Mouse (Mus musculus): Measurements from ENCODE around the gene Neurog3.

The Neurog3 gene

GRCm38 (mm10) chr10:62135696-62136470 is 3.0 kb downstream of the Neurog3 start:
- DNase-seq (ENCODE audit: extremely low read depth, low read depth, low spot score) = no peak

- DNase-seq (ENCODE audit: extremely low read depth, low read depth, low spot score) = no peak
Observed at GRCm38 (mm10) chr10:62137150-62137549, 4.3 kb downstream of the Neurog3 start.

DNA sequence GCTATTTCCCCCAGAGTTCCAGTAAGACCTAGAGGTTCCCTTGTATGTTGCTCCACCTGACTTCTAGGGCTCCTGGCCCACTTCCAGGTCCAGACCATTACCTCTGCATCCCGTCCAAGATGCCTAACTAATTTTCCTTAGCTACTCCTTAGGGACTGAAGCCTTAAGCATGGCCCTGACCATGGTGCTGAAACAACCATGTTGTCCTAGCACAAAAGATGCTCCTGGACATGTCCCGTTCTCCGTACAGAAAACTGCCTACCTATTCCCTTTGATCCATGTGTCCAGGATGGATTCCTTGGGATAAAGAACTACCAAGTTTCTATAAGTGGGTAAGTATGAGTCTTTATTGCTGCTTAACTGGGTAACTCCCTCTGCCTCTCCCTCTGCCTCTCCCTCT is 5.2 kb downstream of the Neurog3 start:
- DNase-seq (ENCODE audit: extremely low read depth, low read depth, low spot score) = no peak

DNA sequence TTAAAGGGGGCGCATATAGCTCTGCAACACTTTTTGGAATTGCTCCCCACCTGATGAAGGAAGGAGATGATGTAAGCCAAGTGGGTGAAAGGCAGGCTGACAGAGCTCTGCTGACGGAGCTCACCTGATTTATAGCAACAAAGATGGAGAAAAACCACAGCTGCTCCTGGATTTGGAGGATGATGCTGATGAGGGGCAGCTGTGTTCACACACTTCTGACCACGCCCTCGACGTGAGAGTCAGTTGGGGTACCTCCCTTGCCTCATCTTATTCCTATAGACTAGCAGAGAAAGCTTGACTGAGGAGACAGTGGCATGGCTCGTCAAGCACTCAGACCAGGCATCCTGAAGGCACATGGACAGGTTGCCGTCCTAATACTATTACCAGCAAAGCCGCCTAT is 10.9 kb downstream of the Neurog3 start, which contains the start of gene Fam241b:
Gene Fam241b, minus strand, starts transcription at position 101 of the 400 bp plus-strand sequence.
- no peak for DNase-seq (ENCODE audit: extremely low read depth, low read depth, low spot score)

DNA sequence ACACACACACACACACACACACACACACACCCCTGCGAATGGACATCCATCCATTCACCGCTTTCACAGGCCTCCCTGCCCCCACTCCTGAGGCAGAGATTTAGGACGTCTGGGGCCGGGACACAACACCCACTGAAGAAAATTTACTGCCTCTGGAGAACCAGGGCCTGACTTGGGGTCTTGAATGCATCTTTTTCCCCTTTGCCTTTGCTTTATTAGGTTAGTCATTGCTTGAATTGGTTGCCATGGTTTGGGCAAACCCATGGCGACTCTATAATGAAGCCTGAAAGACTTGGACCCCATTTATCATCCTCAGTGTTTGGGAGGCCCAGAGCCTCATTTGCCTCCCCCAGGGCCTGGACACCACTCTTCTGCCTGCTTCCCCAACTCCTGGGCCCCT is 13.1 kb downstream of the Neurog3 start:
- DNase-seq (ENCODE audit: extremely low read depth, low read depth, low spot score) = no peak

DNA sequence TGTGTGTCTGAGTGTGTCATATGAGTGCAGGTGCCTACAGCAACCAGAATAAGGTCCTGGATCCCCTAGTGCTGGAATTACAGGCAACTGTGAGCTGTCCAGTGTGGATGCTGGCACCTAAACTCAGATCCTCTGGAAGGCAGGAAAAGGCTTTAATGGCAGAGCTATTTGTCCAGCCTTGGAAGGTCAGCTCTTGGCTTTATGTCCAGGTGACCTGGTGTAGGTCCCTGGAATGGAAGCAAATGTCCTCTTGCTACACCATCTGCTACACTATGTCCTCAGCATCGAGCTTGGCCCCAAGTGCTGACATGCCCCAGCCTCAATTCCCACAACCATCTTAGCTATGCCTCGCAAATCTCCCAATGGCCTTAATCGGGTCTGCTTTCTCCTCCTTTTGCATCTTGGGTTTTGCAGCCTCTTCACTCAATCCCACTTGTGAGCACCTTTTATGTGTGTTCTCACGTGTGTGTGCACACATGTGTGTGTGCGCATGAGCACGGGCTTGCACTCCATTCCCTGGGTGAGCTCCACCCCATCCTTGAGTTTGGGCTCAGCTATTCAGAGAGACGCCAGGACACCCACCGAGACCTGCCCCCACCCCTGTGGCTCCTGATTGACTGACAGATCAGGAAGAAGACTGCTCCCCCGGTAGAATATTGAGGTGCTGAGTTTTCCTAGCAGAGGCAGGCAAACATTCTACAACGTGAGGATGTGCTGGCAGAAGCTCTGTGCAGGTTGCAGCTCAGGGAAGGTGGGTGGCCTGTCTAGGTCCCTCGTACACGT is 14.8 kb downstream of the Neurog3 start:
- no peak for DNase-seq (ENCODE audit: extremely low read depth, low read depth, low spot score)

- no peak for DNase-seq (ENCODE audit: extremely low read depth, low read depth, low spot score)
Observed at GRCm38 (mm10) chr10:62149929-62150328, 17.0 kb downstream of the Neurog3 start.

DNA sequence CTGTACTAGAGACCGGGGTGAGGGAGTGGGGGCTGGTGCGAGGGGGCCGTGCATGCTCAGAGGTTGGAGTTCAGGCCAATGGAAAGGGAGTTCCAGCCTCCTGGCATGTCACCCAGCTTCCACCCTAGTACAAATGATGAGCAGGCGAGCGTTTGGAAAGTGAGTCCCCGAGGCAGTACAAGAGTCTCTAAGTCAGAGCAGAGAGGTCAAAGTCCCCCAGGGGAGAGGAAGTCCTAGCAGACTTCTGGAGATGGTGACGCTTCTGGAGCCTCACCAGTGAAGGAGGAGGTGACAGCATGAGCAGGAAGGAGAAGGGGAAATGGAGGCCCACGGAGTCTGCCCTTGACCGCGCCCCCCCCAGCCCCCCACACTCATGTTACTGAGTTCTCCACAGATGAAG is 29.5 kb downstream of the Neurog3 start:
- no peak for DNase-seq (ENCODE audit: extremely low read depth, low read depth, low spot score)

GRCm38 (mm10) chr10:62172841-62173553 is 40.1 kb downstream of the Neurog3 start:
- DNase-seq (ENCODE audit: extremely low read depth, low read depth, low spot score) = no peak

- no peak for DNase-seq (ENCODE audit: extremely low read depth, low read depth, low spot score)
Observed at GRCm38 (mm10) chr10:62173941-62174448, 41.1 kb downstream of the Neurog3 start.

- no peak for DNase-seq (ENCODE audit: extremely low read depth, low read depth, low spot score)
Observed at GRCm38 (mm10) chr10:62174533-62175313, 41.8 kb downstream of the Neurog3 start.

GRCm38 (mm10) chr10:62179944-62180343 is 47.1 kb downstream of the Neurog3 start:
- no peak for DNase-seq (ENCODE audit: extremely low read depth, low read depth, low spot score)

DNA sequence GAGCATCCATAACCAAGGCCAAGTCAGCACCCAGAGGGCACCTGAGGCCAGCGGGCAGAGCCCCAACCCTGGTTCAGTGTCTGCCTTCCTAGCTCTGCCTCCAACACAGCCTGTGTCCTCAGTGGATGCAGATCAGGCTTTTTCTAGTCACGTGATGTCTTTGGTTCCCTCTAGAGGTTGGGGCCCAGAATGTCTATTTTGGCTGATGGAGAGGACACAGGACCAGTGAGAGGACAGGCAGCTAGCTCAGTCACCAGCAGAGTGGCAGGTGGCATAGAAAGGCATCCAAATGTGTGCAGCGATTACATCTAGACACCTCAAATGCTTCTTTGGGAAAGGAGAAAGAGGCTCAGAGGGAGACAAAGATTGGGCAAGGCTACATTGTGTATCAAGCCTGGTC is 48.8 kb downstream of the Neurog3 start:
- DNase-seq (ENCODE audit: extremely low read depth, low read depth, low spot score) = no peak

DNA sequence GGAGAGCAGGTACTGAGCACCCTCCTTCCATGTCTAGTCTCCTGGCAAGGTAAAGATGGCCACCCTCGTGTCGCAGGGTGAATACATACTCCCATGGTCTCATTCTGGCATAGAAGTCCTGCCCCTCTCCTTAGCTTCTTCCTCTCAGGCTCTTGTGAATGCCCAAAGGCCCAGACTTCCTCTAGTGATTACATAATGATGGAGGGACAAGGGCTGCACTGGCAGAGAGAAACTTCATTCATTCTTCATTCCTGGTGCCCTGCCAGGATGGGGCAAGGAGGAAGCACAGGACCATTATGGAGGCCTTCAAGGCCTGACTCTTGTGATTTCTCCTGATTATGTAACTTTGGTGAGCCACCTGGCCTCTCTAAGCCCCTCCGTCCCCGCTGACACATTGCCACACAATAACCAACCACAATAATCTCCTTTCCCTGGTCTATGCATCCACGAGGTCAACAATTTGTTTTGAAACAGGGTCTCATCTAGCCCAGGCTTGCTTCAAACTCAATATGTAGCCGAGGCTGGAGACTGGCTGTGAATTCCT is 49.7 kb downstream of the Neurog3 start:
- no peak for DNase-seq (ENCODE audit: extremely low read depth, low read depth, low spot score)

DNA sequence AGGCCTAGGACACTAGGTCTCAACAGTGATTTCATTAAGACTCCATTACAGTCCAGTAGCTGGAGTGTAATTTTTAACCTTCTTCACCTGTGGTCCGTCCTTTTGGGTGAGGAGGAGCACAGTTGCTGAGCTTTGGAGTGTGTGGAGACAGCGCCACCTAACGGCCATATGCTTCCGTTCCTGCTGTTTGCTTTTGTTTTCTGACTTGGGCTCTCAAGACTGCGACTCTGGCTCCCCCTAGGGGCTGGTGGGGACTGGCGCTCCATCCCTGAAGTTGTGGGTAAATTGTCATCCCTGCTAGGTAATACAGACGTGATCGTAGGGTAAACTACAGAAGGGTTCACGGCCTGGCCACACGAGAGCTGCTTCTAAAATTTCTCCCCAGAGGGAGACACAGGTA is 50.2 kb downstream of the Neurog3 start:
- DNase-seq (ENCODE audit: extremely low read depth, low read depth, low spot score) = peak; percentile 13
